Mouse (Mus musculus) brown adipose tissue, adult 24 weeks (tissue): ENCODE measurements at regions not wholly inside any gene's neighbourhood (a gene's known extent, or its start where the extent isn't known, plus 50 kb on each side); places are given as distances from the start of the nearest gene placed in this dataset.

Experiments used
- H3K27ac ChIP-seq: fragments of 200-500 bp; replicated peaks from 2 replicates; pipeline ENCODE4 v1.5.1; 2012; ENCODE audit warnings: low read depth, mild to moderate bottlenecking, low read length
- H3K4me1 ChIP-seq: fragments of 200-500 bp; 2 replicates; pipeline ENCODE4 v1.6.1; 2012; ENCODE audit warnings: low read length, mixed read lengths; ENCODE audit not compliant: control insufficient read depth, insufficient read depth, insufficient read length
- H3K4me3 ChIP-seq: fragments of 200-500 bp; 2 replicates; pipeline ENCODE4 v1.5.1; 2012; ENCODE audit warnings: low read depth, mild to moderate bottlenecking, low read length, moderate library complexity; ENCODE audit not compliant: insufficient read depth

DNA sequence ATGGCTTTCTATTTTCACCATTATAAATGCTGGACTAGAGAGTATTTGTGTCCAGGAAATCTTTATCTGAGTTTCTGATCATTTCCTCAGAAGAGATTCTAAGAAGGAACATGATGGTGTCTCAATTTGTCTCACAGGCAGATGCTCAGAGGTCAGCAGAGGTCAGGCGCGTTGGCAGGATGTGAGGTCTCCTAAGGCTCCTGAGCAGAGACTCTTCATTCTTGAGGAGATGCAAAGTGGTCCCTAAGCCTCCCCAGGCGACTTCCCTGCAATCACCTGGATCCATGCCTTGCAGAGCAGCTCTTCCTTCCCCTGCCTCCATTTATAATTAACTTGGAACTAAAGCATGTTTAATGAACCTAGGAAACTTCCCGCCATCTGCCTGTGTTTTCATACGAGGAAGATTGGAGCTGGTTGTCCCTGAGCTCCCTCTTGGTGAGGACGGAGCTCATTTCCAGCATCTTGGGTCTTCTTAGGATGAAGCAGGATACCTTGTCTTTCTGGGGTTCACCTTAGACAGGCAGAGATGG is 71.8 kb downstream of the Arf2 start:
- H3K27ac ChIP-seq, result no peak overlapping the region
- no peaks in the 10 kb centered on the region for H3K4me1 ChIP-seq
- H3K4me3 ChIP-seq, result no peak overlapping the region

DNA sequence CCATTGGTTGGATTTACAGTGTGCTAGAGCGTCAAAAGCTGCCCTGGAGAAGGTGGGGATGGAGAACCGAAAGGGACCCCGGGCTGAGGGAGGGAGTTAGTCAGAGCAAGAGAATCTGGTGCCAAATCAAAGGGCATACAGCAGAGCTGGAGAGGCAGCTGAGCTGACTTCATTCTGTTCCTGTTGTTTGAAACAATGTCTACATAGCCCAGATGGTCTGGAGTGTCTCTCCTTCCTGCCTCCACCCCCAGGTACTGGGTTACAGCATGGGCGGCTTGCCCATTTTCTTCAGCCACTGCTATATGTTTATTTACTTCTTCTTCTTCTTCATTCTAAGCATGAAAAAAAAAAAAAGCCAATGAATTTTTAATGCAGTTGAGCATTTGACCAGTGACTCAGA is 78.7 kb downstream of the Arf2 start:
- Histone ChIP-seq H3K27ac (no peak overlapping the region), H3K4me1 (no peaks in the 10 kb centered on the region), H3K4me3 (no peak overlapping the region)

DNA sequence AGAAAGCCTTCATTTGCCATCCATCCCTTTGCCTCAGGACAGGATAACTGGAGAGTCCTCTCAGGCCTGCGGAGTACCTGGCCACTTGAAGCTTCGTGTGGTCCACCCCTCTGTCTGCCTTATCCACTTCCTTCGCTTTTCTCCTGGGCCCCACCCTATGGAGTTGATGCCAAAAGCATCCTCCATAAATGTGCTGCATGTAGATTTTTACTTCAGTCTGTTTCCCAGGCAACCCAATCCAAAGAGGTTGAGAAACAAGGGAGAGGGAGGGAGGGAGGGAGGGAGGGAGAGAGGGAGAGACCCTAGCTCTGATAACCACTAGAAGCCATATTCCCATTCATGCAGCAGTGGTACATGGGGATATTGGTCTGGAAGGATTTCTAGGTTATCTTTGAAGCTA is 80.7 kb upstream of the Crhr1 start:
- no peak overlapping the region for H3K4me3 ChIP-seq
- H3K27ac ChIP-seq, result no peak overlapping the region
- H3K4me1 ChIP-seq, result no peaks in the 10 kb centered on the region

DNA sequence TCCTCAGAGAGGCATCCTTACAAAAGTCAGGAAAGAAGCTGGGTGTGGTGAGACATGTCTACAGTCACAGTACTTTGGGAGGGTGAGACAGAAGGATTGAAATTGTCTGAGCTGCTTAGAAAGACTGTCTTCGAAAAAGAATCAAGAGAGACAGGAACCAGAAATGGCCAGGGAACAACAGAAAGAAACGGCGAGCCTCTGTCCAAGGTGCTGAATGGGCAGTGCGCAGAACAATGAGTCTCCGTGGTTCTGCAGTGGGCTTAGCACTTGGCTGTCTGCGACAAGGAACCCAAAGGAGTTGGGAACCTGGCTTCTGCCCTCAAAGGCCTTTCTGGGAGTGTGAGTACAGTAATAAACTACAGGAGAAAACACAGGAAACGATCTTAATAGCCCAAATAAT is 79.4 kb upstream of the Crhr1 start:
- Histone ChIP-seq H3K27ac (no peak overlapping the region), H3K4me1 (no peaks in the 10 kb centered on the region), H3K4me3 (no peak overlapping the region)

DNA sequence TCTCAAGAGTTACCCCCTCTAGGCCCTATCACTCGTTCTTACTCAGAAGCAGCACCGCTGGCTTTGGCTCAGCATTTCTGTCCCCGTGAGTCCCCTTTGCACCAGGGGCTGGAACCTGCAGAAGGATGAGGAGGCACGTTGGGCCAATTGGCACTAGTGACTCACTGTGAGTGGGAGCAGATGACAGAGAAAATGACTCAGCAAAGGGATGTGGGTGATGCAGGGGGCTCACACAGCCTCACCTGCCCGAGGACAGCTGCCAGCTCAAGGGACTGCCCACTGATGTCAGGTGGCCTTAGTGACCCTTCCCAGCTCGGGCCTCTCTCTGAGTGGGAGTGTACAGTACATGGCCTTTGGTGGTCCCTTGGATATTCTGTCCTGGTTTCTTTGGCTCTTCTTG is 76.7 kb upstream of the Crhr1 start:
- Histone ChIP-seq H3K4me1 (no peaks in the 10 kb centered on the region), H3K4me3 (no peak overlapping the region)

DNA sequence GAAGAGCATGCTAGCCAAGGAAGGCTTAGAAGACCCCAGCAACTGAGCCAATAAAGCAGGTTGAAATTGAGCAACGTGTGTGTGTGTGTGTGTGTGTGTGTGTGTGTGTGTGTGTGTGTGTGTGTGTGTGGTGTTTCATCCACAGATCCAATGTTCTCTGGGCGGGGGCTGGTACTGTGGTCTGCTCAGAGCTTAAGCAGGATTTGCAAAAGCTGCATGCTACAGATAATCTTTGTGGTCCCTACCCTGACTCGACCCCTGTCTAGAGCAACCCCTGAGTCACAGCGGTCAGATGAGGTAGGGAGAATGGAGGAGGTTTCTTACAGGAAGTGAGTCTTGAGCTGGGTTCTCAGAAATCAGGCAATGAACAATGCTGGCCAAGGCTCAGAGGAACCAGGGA is 75.6 kb upstream of the Crhr1 start:
- Histone ChIP-seq H3K4me1 (peaks cover 4% of the 10 kb centered on the region; the same call in 1 of the 2 replicates), H3K4me3 (no peak overlapping the region), H3K27ac (no peak overlapping the region)

More for the DNA sequence above, 76.7 kb upstream of the Crhr1 start:
- no peak overlapping the region for H3K27ac ChIP-seq

DNA sequence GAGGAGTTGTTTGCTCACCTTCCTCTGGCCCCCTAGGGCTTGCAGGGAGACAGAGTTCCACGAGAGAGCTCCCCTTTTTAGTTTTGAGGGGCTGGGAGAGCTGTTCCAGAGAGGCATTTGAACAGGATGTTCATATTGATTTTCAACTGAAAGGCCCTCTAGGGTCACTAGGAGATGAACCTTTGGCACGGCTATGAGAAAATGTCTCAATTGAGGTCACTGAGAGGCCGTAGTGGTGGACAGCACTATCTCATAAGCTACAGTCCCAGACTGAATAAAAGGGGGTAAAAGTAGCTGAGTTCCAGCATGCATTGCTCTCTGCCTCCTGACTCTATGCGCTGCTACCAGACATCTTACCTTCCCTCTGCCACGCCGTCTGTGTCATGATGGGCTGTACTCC is 74.1 kb upstream of the Crhr1 start:
- H3K4me1 ChIP-seq, result peaks cover 6% of the 10 kb centered on the region
- no peak overlapping the region for H3K27ac ChIP-seq
- no peak overlapping the region for H3K4me3 ChIP-seq

DNA sequence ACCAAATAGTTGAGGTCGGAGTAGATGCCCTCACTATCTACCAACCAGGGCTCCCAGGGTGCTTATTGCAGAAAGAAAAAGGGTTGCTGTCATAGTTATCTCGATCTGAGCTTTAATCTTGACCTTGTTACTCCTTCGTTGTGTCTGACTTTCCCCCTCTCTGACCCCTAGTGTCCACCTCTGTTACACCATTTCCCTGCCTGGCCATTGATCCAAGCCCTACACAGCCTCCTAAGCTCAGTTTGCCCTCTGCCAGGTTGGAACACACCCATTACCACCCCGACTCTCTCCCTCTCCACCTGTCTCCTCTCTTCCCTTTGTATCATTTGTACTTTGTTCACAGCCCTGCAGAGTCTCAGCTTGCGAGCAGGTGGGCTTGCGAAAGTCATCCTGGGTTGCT is 73.6 kb upstream of the Crhr1 start:
- H3K4me1 ChIP-seq, result peaks cover 9% of the 10 kb centered on the region
- H3K4me3 ChIP-seq, result no peak overlapping the region
- no peak overlapping the region for H3K27ac ChIP-seq

DNA sequence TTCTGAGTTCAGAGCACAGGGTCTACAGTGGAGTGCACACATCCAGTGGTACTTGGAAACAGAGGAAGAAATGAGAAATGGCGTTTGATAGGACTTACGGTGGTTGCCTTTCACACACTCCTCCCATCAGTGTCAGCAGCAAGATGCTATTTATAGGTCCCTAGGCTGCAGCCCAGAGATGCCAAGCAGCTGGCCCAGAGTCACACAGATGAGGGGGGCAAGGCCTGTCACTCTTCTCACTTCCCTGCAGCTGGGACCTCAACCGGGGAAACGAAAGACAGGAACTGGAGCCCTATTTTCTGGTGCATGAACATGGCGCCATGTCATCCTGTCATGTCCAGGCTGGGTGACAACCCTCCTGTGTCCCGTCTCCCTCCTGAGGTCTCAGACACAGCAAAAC is 71.3 kb upstream of the Crhr1 start:
- Histone ChIP-seq H3K4me3 (no peak overlapping the region), H3K27ac (no peak overlapping the region), H3K4me1 (peaks cover 10% of the 10 kb centered on the region)

DNA sequence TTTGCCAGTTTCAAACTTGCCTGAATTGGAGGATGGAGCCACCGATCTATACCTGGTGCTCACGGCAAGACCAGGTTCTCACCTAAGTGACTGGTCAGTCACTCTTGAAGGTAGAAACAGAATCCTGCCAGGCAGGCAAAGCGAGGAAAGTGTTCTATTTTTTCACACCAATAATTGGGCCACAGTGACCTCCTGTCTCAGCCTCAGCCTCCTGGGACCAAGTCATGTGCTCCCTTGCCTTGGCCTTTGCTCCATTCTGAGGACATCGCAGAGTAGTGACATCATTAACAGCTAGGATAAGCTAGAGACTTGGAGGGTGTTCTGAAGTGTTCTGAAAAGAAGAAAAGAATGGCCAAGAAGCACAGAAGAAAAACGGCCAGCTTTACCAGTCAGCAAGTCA is 67.5 kb upstream of the Crhr1 start:
- Histone ChIP-seq H3K4me3 (0 out of 2 replicates have a peak overlapping the region, but pooled peaks have one; percentile 3), H3K27ac (peak overlapping the region; percentile 88), H3K4me1 (peaks cover 10% of the 10 kb centered on the region)

DNA sequence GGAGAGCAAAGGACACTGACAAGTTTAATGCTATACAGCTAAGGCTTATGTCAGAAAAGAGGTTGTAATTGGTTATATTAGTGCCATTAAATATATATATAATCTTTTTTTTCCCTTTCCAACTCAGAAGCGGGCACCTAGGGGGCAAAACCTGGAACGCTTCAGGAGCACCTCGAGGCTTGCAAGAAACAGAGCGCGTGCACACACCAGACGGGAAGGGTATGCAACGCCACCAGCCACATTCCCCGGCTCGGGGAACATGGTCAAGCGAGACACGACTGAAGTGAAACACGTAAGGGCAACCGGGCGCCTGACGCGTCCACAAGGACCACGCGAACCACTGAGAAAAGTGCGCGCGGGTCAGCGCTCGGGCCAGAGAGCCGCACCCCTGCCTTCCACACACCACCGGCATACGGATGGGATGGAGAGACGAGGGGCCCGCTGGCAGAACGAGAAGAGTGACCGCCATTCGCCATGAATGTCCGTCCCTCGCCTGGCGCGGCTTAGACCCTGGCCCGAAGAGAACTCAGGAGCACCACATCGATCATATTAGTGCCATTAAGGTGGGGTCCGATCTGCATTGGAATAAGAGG is 60.0 kb upstream of the Crhr1 start:
- no peaks in the 10 kb centered on the region for H3K4me1 ChIP-seq
- H3K4me3 ChIP-seq, result no peak overlapping the region
- H3K27ac ChIP-seq, result no peak overlapping the region

DNA sequence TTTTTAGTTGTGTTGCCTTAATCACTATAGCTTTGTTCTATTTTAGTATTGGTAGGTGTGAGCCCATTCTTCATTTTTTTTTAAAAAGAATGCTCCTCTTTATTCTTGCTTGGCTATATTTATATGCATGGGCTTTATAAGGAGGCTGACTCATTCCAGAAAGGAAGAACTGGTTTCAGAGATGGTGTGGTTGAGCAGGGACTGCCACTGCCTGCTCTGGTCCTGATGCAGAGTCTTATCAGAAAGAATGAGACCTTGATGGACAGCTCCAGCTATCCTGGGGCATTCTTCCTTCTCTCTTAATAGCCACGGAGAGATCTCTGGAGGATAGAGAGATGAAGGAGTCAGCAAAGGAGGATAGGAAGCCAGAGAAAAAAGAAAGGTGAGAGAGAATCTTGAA is 57.9 kb upstream of the Crhr1 start:
- no peaks in the 10 kb centered on the region for H3K4me1 ChIP-seq
- no peak overlapping the region for H3K4me3 ChIP-seq

DNA sequence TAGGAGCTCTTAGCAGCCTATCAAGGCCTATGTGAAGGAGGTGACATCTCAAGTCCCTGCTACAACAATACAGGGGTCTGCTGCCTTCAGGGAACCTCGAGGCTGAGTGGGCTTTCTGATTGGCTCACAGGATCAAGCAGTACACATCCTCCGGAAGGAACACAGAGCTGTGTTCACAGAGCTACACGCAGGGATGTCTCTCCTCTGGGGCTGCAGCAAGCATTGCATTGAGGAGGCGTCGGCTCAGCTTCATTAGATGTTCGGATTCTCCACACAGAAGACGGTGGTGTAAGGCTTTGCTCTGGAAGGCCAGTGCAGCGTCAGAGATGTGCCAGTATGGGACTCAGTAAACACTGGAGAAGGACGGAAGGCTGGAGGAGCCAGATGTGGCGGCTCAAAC is 57.3 kb upstream of the Crhr1 start:
- no peak overlapping the region for H3K27ac ChIP-seq
- H3K4me1 ChIP-seq, result no peaks in the 10 kb centered on the region
- no peak overlapping the region for H3K4me3 ChIP-seq

More for the DNA sequence above, 57.9 kb upstream of the Crhr1 start:
- no peak overlapping the region for H3K27ac ChIP-seq

DNA sequence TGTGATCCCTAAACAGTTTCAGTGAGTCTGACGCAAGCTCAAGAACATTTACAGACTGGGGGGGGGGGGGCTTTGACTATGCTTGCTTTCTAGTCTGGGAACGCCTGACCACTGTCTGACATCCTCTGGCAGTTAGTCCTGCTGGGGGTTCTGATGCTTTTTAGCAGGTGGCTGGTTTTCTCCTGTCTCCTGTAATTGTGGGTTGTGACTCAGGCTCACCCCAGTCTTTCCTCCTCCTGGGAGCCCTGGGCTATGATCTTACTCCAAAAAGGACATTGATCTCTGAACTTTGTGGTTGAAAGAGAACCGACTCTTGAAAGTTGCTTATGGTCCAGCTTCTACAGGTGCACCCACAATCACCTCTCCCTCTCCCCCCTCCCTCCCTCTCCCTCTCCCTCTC is 50.6 kb upstream of the Crhr1 start:
- H3K4me1 ChIP-seq, result no peaks in the 10 kb centered on the region
- H3K4me3 ChIP-seq, result no peak overlapping the region
- no peak overlapping the region for H3K27ac ChIP-seq
